Mouse (Mus musculus): ENCODE measurements around the gene Cacnb1. TPM values are rescaled to one million over a fixed set of nuclear protein-coding genes. Genes with fewer than 3 reads are reported as not detected.

The Cacnb1 gene
- polyA plus RNA-seq, 1 experiment = 8.9 TPM

DNA sequence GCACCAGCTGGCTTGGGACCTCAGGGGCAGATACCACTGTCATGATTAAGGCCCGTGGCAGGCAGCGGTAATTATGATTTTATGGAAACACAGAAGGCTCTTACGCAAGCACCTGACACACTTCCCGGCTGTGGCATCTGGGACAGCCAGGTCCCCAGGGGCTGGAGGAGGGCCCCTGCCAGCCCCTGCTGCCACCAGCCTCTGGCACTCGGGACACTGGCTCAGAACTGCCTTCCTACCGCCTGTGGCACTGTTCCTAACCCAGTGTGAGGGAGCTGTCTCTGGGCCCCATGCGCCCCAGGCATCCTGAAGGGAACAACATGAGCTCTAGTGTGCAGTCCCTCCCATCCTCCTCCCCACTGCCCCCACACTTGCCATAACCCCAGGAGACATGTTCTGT lies 36.8 kb upstream of the Cacnb1 start:
- Histone ChIP-seq H3K36me3 (ENCODE audit: control insufficient read depth, insufficient read depth, low read length) (no peaks in the 10 kb centered on the region), H3K27ac (ENCODE audit: insufficient read depth, low read length) (no peak overlapping the region), H3K4me3 (ENCODE audit: extremely low read depth, insufficient read depth, insufficient read length) (no peak overlapping the region), H3K27me3 (ENCODE audit: control insufficient read depth, insufficient read depth, low read length) (no peaks in the 10 kb centered on the region), H3K4me1 (ENCODE audit: control insufficient read depth, insufficient read depth, insufficient read length) (no peaks in the 10 kb centered on the region)
- WGBS = 76% methylated on average over 7 of the region's 7 CpGs
- TF ChIP-seq POLR2A (IDR thresholded peaks at IDR 0.05; ENCODE audit: low read depth, low read length) (no peak), CTCF (IDR thresholded peaks at IDR 0.05; ENCODE audit: extremely low read depth, insufficient read depth, insufficient read length, insufficient replicate concordance) (no peak)
- no peak for DNase-seq (ENCODE audit: low read depth in 1 of 2, low spot score in 2 of 2)

DNA sequence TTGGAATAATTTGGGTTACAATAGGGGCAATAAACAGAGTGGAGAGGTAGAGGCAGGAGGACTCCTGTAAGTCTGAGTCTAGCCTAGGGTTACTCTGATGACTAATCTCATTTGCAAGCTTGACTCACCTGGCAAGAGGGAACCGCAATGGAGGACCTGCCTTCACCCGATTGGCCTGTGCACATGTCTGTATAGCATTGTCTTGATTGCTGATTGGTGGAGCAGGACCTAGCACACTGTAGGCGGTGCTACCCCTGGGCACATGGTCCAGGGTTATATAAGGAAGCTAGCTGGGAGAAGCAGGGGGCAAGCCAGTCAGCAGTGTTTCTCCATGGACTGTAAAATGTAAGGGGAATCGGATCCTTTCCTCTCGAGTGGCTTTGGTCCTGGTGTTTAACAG lies 35.2 kb upstream of the Cacnb1 start:
- Histone ChIP-seq H3K4me1 (ENCODE audit: control insufficient read depth, insufficient read depth, insufficient read length) (no peaks in the 10 kb centered on the region), H3K27me3 (ENCODE audit: control insufficient read depth, insufficient read depth, low read length) (peaks cover 5% of the 10 kb centered on the region), H3K36me3 (ENCODE audit: control insufficient read depth, insufficient read depth, low read length) (no peaks in the 10 kb centered on the region), H3K27ac (ENCODE audit: insufficient read depth, low read length) (no peak overlapping the region), H3K4me3 (ENCODE audit: extremely low read depth, insufficient read depth, insufficient read length) (no peak overlapping the region)
- DNase-seq (ENCODE audit: low read depth in 1 of 2, low spot score in 2 of 2) = peak in 1 of 2 experiments; percentile 11
- 80% methylated on average over 5 of the region's 5 CpGs for WGBS
- TF ChIP-seq CTCF (IDR thresholded peaks at IDR 0.05; ENCODE audit: extremely low read depth, insufficient read depth, insufficient read length, insufficient replicate concordance) = no peak

DNA sequence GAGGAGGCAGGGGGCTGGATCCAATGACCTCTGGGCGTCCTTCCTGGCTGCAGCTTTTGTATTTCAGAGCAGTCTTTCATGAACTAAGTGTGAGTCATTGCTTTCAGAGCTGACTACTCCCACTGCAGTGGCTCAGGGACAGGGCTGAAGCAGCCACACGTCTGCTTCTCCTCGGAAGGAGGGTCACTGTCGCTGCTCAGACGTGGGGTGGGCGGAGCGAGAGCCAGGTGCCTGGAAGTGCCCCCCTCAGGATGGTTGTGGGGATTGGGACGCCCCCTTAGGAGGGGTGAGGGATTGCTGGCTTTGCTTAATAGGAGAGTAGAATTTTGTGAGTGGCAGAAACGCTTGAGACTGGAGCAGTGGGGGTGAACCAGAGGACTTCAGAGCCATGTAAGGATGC lies 34.6 kb upstream of the Cacnb1 start:
- Histone ChIP-seq H3K27ac (ENCODE audit: insufficient read depth, low read length) (no peak overlapping the region), H3K4me3 (ENCODE audit: extremely low read depth, insufficient read depth, insufficient read length) (no peak overlapping the region), H3K36me3 (ENCODE audit: control insufficient read depth, insufficient read depth, low read length) (no peaks in the 10 kb centered on the region), H3K27me3 (ENCODE audit: control insufficient read depth, insufficient read depth, low read length) (peaks cover 8% of the 10 kb centered on the region), H3K4me1 (ENCODE audit: control insufficient read depth, insufficient read depth, insufficient read length) (0 out of 2 replicates have a peak, but pooled peaks cover 1% of the 10 kb centered on the region)
- 31% methylated on average over 9 of the region's 9 CpGs for WGBS
- TF ChIP-seq CTCF (IDR thresholded peaks at IDR 0.05; ENCODE audit: extremely low read depth, insufficient read depth, insufficient read length, insufficient replicate concordance) (no peak), POLR2A (IDR thresholded peaks at IDR 0.05; ENCODE audit: low read depth, low read length) (no peak)
- no peak for DNase-seq (ENCODE audit: low read depth in 1 of 2, low spot score in 2 of 2)

DNA sequence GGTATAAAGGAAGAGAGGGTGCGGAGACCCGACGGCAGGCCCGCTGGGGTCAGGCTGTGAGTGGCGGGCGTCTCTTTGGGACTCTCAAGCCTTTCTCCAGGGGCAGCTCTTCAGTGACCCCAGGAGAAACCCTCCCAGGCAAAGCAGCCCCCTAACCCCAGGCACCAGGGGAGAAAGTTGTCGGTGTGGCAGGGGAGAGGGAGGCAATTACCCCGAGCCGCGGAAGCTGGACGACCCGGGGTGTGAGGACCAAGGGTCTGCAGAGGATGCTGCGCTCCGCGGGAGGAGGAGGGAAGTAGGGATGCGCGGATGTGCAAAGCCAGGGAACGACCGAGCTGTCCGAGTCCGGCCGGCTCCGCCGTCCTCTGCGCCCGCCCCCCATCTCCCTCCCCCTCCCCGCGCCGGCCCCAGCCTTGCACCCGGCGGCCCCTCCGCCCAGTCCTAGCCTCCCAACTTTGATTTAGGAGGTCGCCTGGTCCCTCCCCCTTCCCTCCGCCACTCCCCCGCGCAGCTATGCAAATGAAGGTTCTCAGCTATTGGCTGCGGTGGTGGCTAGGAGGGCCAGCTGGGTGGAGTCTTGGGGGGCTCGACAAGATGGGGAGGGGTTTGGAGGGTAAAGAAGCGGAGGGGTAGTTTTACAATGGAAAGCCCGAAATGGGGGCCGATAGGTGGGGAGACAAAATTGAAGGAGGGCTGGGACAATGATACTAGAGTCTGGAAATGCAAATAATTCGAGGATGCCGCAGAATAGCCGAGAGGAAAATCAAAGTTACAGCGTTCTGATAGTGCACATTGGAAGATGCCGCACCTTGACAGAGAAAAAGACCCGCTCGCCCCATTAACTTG lies 30.4 kb upstream of the Cacnb1 start, which contains the start of gene Stac2:
Gene Stac2, minus strand, starts transcription at position 474 of the 846 bp plus-strand sequence.
- Histone ChIP-seq H3K36me3 (ENCODE audit: control insufficient read depth, insufficient read depth, low read length) (no peaks in the 10 kb centered on the region), H3K27ac (ENCODE audit: insufficient read depth, low read length) (no peak within 1 kb of the TSS; the same call in none of the 2 replicates), H3K4me3 (ENCODE audit: extremely low read depth, insufficient read depth, insufficient read length) (peak within 1 kb of the TSS; percentile 61), H3K27me3 (ENCODE audit: control insufficient read depth, insufficient read depth, low read length) (peaks cover 13% of the 10 kb centered on the region), H3K4me1 (ENCODE audit: control insufficient read depth, insufficient read depth, insufficient read length) (peaks cover 23% of the 10 kb centered on the region)
- TF ChIP-seq POLR2A (IDR thresholded peaks at IDR 0.05; ENCODE audit: low read depth, low read length) = no peak
- no peak for TF ChIP-seq CTCF (IDR thresholded peaks at IDR 0.05; ENCODE audit: extremely low read depth, insufficient read depth, insufficient read length, insufficient replicate concordance)
- WGBS = 6% methylated on average over 42 of the region's 48 CpGs
- peak in 1 of 2 experiments; percentile 76 for DNase-seq (ENCODE audit: low read depth in 1 of 2, low spot score in 2 of 2)

DNA sequence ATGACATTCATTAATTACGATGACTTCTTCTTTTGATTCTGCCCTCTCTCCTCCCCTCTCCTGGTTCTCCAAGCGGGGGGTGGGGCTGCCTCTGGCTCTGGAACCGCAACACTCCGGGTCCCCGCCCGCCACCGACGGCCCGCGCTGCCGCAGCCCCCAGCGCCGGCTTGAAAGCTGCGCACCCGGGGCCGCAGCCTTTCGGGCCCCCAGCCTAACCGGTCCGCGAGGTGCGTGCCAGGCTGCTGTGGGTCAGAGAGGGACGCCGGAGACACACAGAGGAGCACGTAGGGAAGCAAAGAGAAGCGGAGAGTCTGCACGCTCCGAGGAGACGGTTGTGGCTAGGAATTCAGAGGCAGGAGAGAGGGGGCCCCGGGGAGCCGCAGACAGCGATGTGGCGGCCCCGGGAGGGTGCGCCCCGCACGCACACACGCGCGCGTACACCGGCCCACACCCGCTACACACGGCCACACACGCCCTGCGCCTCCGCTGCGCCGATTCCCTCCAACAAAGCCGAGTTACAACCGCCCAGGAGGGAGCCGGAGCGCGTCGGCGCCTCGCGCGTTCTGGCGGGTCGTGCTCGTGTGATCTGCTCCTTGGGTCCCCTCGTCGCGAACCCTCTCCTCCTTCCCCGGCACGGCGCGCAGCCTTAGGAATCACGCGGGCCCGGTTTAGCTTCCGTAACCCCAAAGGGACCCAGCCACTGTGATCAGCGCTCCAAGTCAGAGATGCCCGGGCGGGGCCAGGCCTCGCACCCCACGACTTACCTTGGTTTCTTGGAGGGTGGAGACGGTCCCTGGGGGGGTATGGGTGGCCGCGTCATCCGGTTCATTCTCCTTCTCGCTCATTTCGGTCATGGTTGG lies 29.5 kb upstream of the Cacnb1 start:
- WGBS = 1% methylated on average over 82 of the region's 83 CpGs
- Histone ChIP-seq H3K4me3 (ENCODE audit: extremely low read depth, insufficient read depth, insufficient read length) (peak overlapping the region; percentile 61), H3K36me3 (ENCODE audit: control insufficient read depth, insufficient read depth, low read length) (no peaks in the 10 kb centered on the region), H3K27ac (ENCODE audit: insufficient read depth, low read length) (no peak overlapping the region; the same call in 1 of the 2 replicates), H3K4me1 (ENCODE audit: control insufficient read depth, insufficient read depth, insufficient read length) (peaks cover 23% of the 10 kb centered on the region), H3K27me3 (ENCODE audit: control insufficient read depth, insufficient read depth, low read length) (peaks cover 13% of the 10 kb centered on the region)
- TF ChIP-seq CTCF (IDR thresholded peaks at IDR 0.05; ENCODE audit: extremely low read depth, insufficient read depth, insufficient read length, insufficient replicate concordance) (no peak), POLR2A (IDR thresholded peaks at IDR 0.05; ENCODE audit: low read depth, low read length) (no peak)
- DNase-seq (ENCODE audit: low read depth in 1 of 2, low spot score in 2 of 2) = peak; percentile 50 to 78

DNA sequence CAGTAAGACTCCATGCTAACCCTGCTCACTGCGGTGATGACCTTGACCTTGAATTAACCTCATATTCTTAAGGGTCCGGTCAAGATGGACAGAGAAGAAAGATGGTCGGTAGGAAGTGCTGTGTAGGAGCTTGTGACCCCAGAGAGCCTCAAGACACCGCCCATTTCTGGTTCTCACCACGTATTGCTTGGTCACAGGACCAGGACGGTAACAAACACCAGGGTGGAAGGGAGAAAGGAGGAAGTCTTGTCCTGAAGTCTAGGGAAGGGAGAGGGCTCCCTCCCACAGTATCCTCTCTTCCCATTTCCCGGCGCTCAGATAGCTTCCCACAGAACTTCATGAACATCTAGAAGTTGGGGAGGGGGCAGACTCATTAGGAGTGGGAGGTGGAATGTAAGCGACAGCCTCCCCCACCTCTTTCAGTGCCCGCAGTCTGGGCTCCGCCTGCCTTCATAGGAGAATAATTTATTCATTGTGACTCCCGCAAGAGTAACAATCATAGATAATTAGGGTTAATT lies 28.8 kb upstream of the Cacnb1 start:
- Histone ChIP-seq H3K4me1 (ENCODE audit: control insufficient read depth, insufficient read depth, insufficient read length) (peaks cover 23% of the 10 kb centered on the region), H3K27me3 (ENCODE audit: control insufficient read depth, insufficient read depth, low read length) (peaks cover 13% of the 10 kb centered on the region), H3K27ac (ENCODE audit: insufficient read depth, low read length) (no peak overlapping the region), H3K4me3 (ENCODE audit: extremely low read depth, insufficient read depth, insufficient read length) (peak overlapping the region; percentile 61; the same call in 1 of the 2 replicates), H3K36me3 (ENCODE audit: control insufficient read depth, insufficient read depth, low read length) (no peaks in the 10 kb centered on the region)
- DNase-seq (ENCODE audit: low read depth in 1 of 2, low spot score in 2 of 2) = peak in 1 of 2 experiments; percentile 28
- 13% methylated on average over 12 of the region's 12 CpGs for WGBS
- TF ChIP-seq CTCF (IDR thresholded peaks at IDR 0.05; ENCODE audit: extremely low read depth, insufficient read depth, insufficient read length, insufficient replicate concordance) (no peak), POLR2A (IDR thresholded peaks at IDR 0.05; ENCODE audit: low read depth, low read length) (no peak)

All from spleen, adult 2 months (tissue).